ENCODE assay signal across 19 mouse cellular contexts in genomic region chr3:64964667-64965415, GRCm38 (mm10).
DNase-seq lines count a peak whose midpoint lies in the region; ATAC-seq and TF ChIP-seq lines count a peak whose summit lies in the region.
"Had no signal": no experiment of that assay in that cellular context is flagged by ENCODE, and none has a peak within 500 bp of the region (broad histone marks: within the 10 kb centered on the region; RNA-seq: fewer than 3 reads in every experiment).

No protein-coding gene starts in this region.

- H3K79me2 ChIP-seq in CH12.LX (replicated peaks; ENCODE audit: control insufficient read depth, extremely low read depth, insufficient read depth, poor library complexity, severe bottlenecking): no peaks in the 10 kb centered on the region

- no peak overlapping the region for H3K4me2 ChIP-seq in forebrain, embryonic 13.5 days
- H3K4me2 ChIP-seq in forebrain, embryonic 11.5 days (ENCODE audit: low read depth, low read length, severe bottlenecking): no peak overlapping the region
- H3K4me2 ChIP-seq in hindbrain, embryonic 15.5 days: no peak overlapping the region
- H3K4me2 ChIP-seq in hindbrain, embryonic 11.5 days (replicated peaks; ENCODE audit: low read depth, low read length): no peak overlapping the region
- H3K4me2 ChIP-seq in CH12.LX (ENCODE audit: insufficient read depth, low read depth, poor library complexity, severe bottlenecking): no peak overlapping the region
- H3K4me2 ChIP-seq in forebrain, embryonic 16.5 days (ENCODE audit: low read length): no peak overlapping the region
- no peak overlapping the region for H3K4me2 ChIP-seq in intestine, embryonic 16.5 days (ENCODE audit: low read depth, low read length)
- H3K4me2 ChIP-seq: intestine, embryonic 15.5 days; limb, embryonic 12.5 days had no signal

- no peak overlapping the region for H3K27ac ChIP-seq in forebrain, embryonic 13.5 days
- H3K27ac ChIP-seq in forebrain, embryonic 11.5 days (ENCODE audit: low read depth, low read length): no peak overlapping the region
- H3K27ac ChIP-seq in hindbrain, embryonic 15.5 days (replicated peaks): no peak overlapping the region
- H3K27ac ChIP-seq in hindbrain, embryonic 11.5 days (ENCODE audit: low read depth, low read length): no peak overlapping the region
- no peak overlapping the region for H3K27ac ChIP-seq in CH12.LX (ENCODE audit: insufficient read depth, low read depth)
- peak overlapping the region; percentile 24; the same call in 1 of the 2 replicates for H3K27ac ChIP-seq in forebrain, embryonic 16.5 days (ENCODE audit: low read length)
- H3K27ac ChIP-seq in intestine, embryonic 16.5 days (ENCODE audit: low read length): no peak overlapping the region
- H3K27ac ChIP-seq: intestine, embryonic 15.5 days; limb, embryonic 12.5 days; macrophage; stomach, postnatal 0 days had no signal

- no peak for DNase-seq in forebrain, embryonic 11.5 days (ENCODE audit: low spot score)
- no peak for DNase-seq in hindbrain, embryonic 11.5 days (ENCODE audit: low spot score)
- no peak for DNase-seq in CH12.LX (ENCODE audit: extremely low read depth)
- no peak for DNase-seq in adrenal gland, postnatal 10 days
- DNase-seq: adrenal gland, postnatal 25 days; B cell, adult 2 months; kidney, postnatal 36 days; liver, postnatal 0 days; retina, postnatal 1 day; thymus, postnatal 4 days had no signal

- peak; percentile 73; the same call in 1 of the 2 replicates for ATAC-seq in forebrain, embryonic 13.5 days
- no peak for ATAC-seq in forebrain, embryonic 11.5 days (replicated peaks; ENCODE audit: low FRiP score)
- ATAC-seq in hindbrain, embryonic 15.5 days (ENCODE audit: low FRiP score, low read depth): peak; percentile 63; the same call in 1 of the 2 replicates
- ATAC-seq in hindbrain, embryonic 11.5 days (ENCODE audit: low FRiP score): no peak
- ATAC-seq in forebrain, embryonic 16.5 days: peak; percentile 87
- no peak for ATAC-seq in intestine, embryonic 16.5 days
- ATAC-seq: intestine, embryonic 15.5 days; liver, postnatal 0 days had no signal

- no peak overlapping the region for H3K9ac ChIP-seq in forebrain, embryonic 13.5 days
- H3K9ac ChIP-seq in forebrain, embryonic 11.5 days (ENCODE audit: low read length): no peak overlapping the region
- H3K9ac ChIP-seq in hindbrain, embryonic 15.5 days: no peak overlapping the region
- H3K9ac ChIP-seq in hindbrain, embryonic 11.5 days (ENCODE audit: low read depth, low read length): no peak overlapping the region
- no peak overlapping the region for H3K9ac ChIP-seq in CH12.LX (ENCODE audit: insufficient read depth, low read depth)
- no peak overlapping the region for H3K9ac ChIP-seq in forebrain, embryonic 16.5 days (replicated peaks; ENCODE audit: low read depth, low read length)
- H3K9ac ChIP-seq in intestine, embryonic 16.5 days (ENCODE audit: low read depth, low read length): no peak overlapping the region
- H3K9ac ChIP-seq: intestine, embryonic 15.5 days; limb, embryonic 12.5 days; liver, postnatal 0 days had no signal

- WGBS in forebrain, embryonic 13.5 days: 84% methylated on average over 5 of the region's 5 CpGs
- WGBS in forebrain, embryonic 11.5 days: 85% methylated on average over 5 of the region's 5 CpGs
- WGBS in hindbrain, embryonic 15.5 days: 81% methylated on average over 5 of the region's 5 CpGs
- WGBS in hindbrain, embryonic 11.5 days: 84% methylated on average over 5 of the region's 5 CpGs
- 65% methylated on average over 5 of the region's 5 CpGs for WGBS in forebrain, embryonic 16.5 days
- WGBS in intestine, embryonic 16.5 days: 74% methylated on average over 5 of the region's 5 CpGs

- no peak for TF ChIP-seq CTCF in CH12.LX (conservative IDR thresholded peaks at IDR 0.05 in 1 of 2, IDR thresholded peaks at IDR 0.05 in 1 of 2; ENCODE audit: low read depth in 2 of 2, low read length in 2 of 2)

- TF ChIP-seq EP300 in CH12.LX (IDR thresholded peaks at IDR 0.05; ENCODE audit: low read length): no peak

- H3K27me3 ChIP-seq in forebrain, embryonic 13.5 days: no peaks in the 10 kb centered on the region
- H3K27me3 ChIP-seq in forebrain, embryonic 11.5 days (ENCODE audit: control insufficient read depth, insufficient read depth, low read length): no peaks in the 10 kb centered on the region
- H3K27me3 ChIP-seq in hindbrain, embryonic 15.5 days: no peaks in the 10 kb centered on the region
- no peaks in the 10 kb centered on the region for H3K27me3 ChIP-seq in hindbrain, embryonic 11.5 days (ENCODE audit: control insufficient read depth, insufficient read depth, low read length)
- H3K27me3 ChIP-seq in CH12.LX (replicated peaks): no peaks in the 10 kb centered on the region
- no peaks in the 10 kb centered on the region for H3K27me3 ChIP-seq in forebrain, embryonic 16.5 days (replicated peaks; ENCODE audit: control insufficient read depth, insufficient read depth, low read length)
- H3K27me3 ChIP-seq in intestine, embryonic 16.5 days (replicated peaks; ENCODE audit: control insufficient read depth, insufficient read depth, low read length): no peaks in the 10 kb centered on the region
- H3K27me3 ChIP-seq: intestine, embryonic 15.5 days; limb, embryonic 12.5 days had no signal

- peaks cover 3% of the 10 kb centered on the region; the same call in 1 of the 2 replicates for H3K4me1 ChIP-seq in forebrain, embryonic 13.5 days
- no peaks in the 10 kb centered on the region for H3K4me1 ChIP-seq in forebrain, embryonic 11.5 days (replicated peaks; ENCODE audit: control insufficient read depth, insufficient read depth, low read length)
- no peaks in the 10 kb centered on the region for H3K4me1 ChIP-seq in hindbrain, embryonic 15.5 days (replicated peaks)
- no peaks in the 10 kb centered on the region for H3K4me1 ChIP-seq in hindbrain, embryonic 11.5 days (replicated peaks; ENCODE audit: control insufficient read depth, insufficient read depth, low read length)
- H3K4me1 ChIP-seq in CH12.LX (ENCODE audit: control insufficient read depth in 1 of 2, insufficient read depth in 2 of 2): peaks cover 0 to 11% of the 10 kb centered on the region in 2 experiments; a peak in 2 of 4 replicates
- H3K4me1 ChIP-seq in forebrain, embryonic 16.5 days (replicated peaks; ENCODE audit: control insufficient read depth, insufficient read depth, low read length): peaks cover 8% of the 10 kb centered on the region; the same call in 1 of the 2 replicates
- no peaks in the 10 kb centered on the region for H3K4me1 ChIP-seq in intestine, embryonic 16.5 days (ENCODE audit: control insufficient read depth, insufficient read depth, low read length)
- H3K4me1 ChIP-seq: intestine, embryonic 15.5 days; limb, embryonic 12.5 days had no signal

- dilution Hi-C loops in CH12.LX (cut with MboI; ENCODE audit: extremely low pct_ligation_motif_present, extremely low pct_unique_long_range_greater_than_20kb, low sequenced_read_pairs): no loop called here

- H3K4me3 ChIP-seq in forebrain, embryonic 13.5 days: no peak overlapping the region
- no peak overlapping the region for H3K4me3 ChIP-seq in forebrain, embryonic 11.5 days (ENCODE audit: low read depth, low read length)
- no peak overlapping the region for H3K4me3 ChIP-seq in hindbrain, embryonic 15.5 days
- no peak overlapping the region for H3K4me3 ChIP-seq in hindbrain, embryonic 11.5 days (ENCODE audit: low read depth, low read length)
- H3K4me3 ChIP-seq in CH12.LX (replicated peaks in 1 of 3; ENCODE audit: low read depth in 2 of 3, low read length in 2 of 3, poor library complexity in 1 of 3): no peak overlapping the region
- no peak overlapping the region for H3K4me3 ChIP-seq in forebrain, embryonic 16.5 days (replicated peaks; ENCODE audit: low read length)
- no peak overlapping the region for H3K4me3 ChIP-seq in intestine, embryonic 16.5 days (ENCODE audit: low read length)
- H3K4me3 ChIP-seq: intestine, embryonic 15.5 days; limb, embryonic 12.5 days had no signal

- in situ Hi-C loops in CH12.LX (cut with MboI; ENCODE audit: low pct_ligation_motif_present, low pct_unique_long_range_greater_than_20kb, low sequenced_read_pairs): no loop called here

- H3K9me3 ChIP-seq in forebrain, embryonic 13.5 days (replicated peaks): no peaks in the 10 kb centered on the region
- no peaks in the 10 kb centered on the region for H3K9me3 ChIP-seq in forebrain, embryonic 11.5 days (ENCODE audit: control insufficient read depth, low read length)
- H3K9me3 ChIP-seq in hindbrain, embryonic 15.5 days: no peaks in the 10 kb centered on the region
- H3K9me3 ChIP-seq in hindbrain, embryonic 11.5 days (ENCODE audit: control insufficient read depth, low read length): no peaks in the 10 kb centered on the region
- H3K9me3 ChIP-seq in CH12.LX (replicated peaks; ENCODE audit: low read length): no peaks in the 10 kb centered on the region
- H3K9me3 ChIP-seq in forebrain, embryonic 16.5 days (ENCODE audit: control insufficient read depth, low read length): no peaks in the 10 kb centered on the region
- H3K9me3 ChIP-seq in intestine, embryonic 16.5 days (ENCODE audit: control insufficient read depth, low read length): no peaks in the 10 kb centered on the region
- H3K9me3 ChIP-seq: G1E; intestine, embryonic 15.5 days; limb, embryonic 12.5 days had no signal

- TF ChIP-seq POLR2A in CH12.LX (IDR thresholded peaks at IDR 0.05; ENCODE audit: low read depth, low read length): no peak

- TF ChIP-seq RAD21 in CH12.LX (IDR thresholded peaks at IDR 0.05; ENCODE audit: low read depth, low read length): no peak

- no peaks in the 10 kb centered on the region for H3K36me3 ChIP-seq in forebrain, embryonic 13.5 days (ENCODE audit: poor library complexity, severe bottlenecking)
- no peaks in the 10 kb centered on the region for H3K36me3 ChIP-seq in forebrain, embryonic 11.5 days (ENCODE audit: control insufficient read depth, insufficient read depth, low read length)
- H3K36me3 ChIP-seq in hindbrain, embryonic 15.5 days: no peaks in the 10 kb centered on the region
- no peaks in the 10 kb centered on the region for H3K36me3 ChIP-seq in hindbrain, embryonic 11.5 days (ENCODE audit: control insufficient read depth, insufficient read depth, low read length)
- H3K36me3 ChIP-seq in CH12.LX (replicated peaks in 1 of 2; ENCODE audit: control insufficient read depth in 1 of 2, insufficient read depth in 1 of 2, low read length in 1 of 2): no peaks in the 10 kb centered on the region
- no peaks in the 10 kb centered on the region for H3K36me3 ChIP-seq in forebrain, embryonic 16.5 days (ENCODE audit: control insufficient read depth, insufficient read depth)
- H3K36me3 ChIP-seq in intestine, embryonic 16.5 days (ENCODE audit: control insufficient read depth, insufficient read depth, low read length): no peaks in the 10 kb centered on the region
- H3K36me3 ChIP-seq: G1E; intestine, embryonic 15.5 days; limb, embryonic 12.5 days had no signal

TF ChIP-seq in CH12.LX, 34 proteins besides CTCF, POLR2A, EP300 and RAD21:
- peak; percentile 63 for TF ChIP-seq HCFC1 (IDR thresholded peaks at IDR 0.05; ENCODE audit: low read depth, low read length)
- TF ChIP-seq ETS1 (conservative IDR thresholded peaks at IDR 0.05; ENCODE audit: low read depth, low read length): no peak
TF ChIP-seq in CH12.LX: peak in this region for 1.

Comparison
In these comparisons a context has a peak if more than half of its experiments do, and no peak if none do; other contexts are left out.
1. ATAC-seq: peak in forebrain, embryonic 13.5 days (single experiment), hindbrain, embryonic 15.5 days (single experiment) and forebrain, embryonic 16.5 days (single experiment); none in forebrain, embryonic 11.5 days (single experiment), hindbrain, embryonic 11.5 days (single experiment) and intestine, embryonic 16.5 days (single experiment).